Comparison of ENCODE assay signal across 15 mouse cellular contexts in the genomic region with DNA sequence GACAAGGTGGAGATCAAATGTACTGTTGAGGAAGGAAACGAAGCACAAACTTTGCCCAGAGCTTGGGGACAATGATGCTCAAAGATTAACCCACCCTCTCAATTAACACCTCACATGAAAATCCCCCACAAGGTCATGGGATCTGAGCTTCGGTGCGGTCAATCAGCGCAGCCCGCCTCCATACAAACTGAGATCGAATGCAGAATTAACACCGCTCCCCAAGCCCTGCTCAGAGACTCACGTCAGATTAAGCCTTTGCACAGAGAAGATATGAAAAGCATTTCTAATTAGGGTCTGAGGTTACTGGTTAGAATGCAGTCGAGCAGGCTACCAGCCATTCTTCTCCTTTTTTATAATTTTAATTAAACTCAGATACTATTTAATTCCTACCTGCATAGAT.
"Had no signal": no experiment of that assay in that cellular context is flagged by ENCODE, and none has a peak within 500 bp of the region (broad histone marks: within the 10 kb centered on the region; RNA-seq: fewer than 3 reads in every experiment).

No protein-coding gene starts in this region.

- H3K4me2 ChIP-seq: limb, embryonic 12.5 days; limb, embryonic 15.5 days; liver, embryonic 11.5 days; lung, embryonic 14.5 days had no signal

- DNase-seq: kidney, adult 11 months; kidney, adult 8-10 months; kidney, postnatal 14 days; kidney, postnatal 4 days; left cerebral cortex, postnatal 4 days; liver, postnatal 0 days; lung, embryonic 14.5 days; thymus, adult 18-20 months; thymus, postnatal 36 days had no signal

- H3K9me3 ChIP-seq: limb, embryonic 12.5 days; limb, embryonic 15.5 days had no signal

- H3K9ac ChIP-seq: limb, embryonic 12.5 days; limb, embryonic 15.5 days; liver, embryonic 14.5 days; liver, postnatal 0 days; lung, embryonic 14.5 days had no signal

- ATAC-seq: liver, postnatal 0 days; lung, postnatal 0 days had no signal

- H3K4me3 ChIP-seq: limb, embryonic 12.5 days; limb, embryonic 15.5 days had no signal

- H3K27ac ChIP-seq: limb, embryonic 12.5 days; limb, embryonic 15.5 days; liver, embryonic 14.5 days; macrophage had no signal

- H3K36me3 ChIP-seq: limb, embryonic 12.5 days; limb, embryonic 15.5 days had no signal
